Mouse (Mus musculus) liver, embryonic 13.5 days (tissue): ENCODE measurements at regions not wholly inside any gene's neighbourhood (a gene's known extent, or its start where the extent isn't known, plus 50 kb on each side); places are given as distances from the start of the nearest gene placed in this dataset.

Experiments used
- ATAC-seq: fragments of 200-750 bp; cut with Nextera tagmentation; 2 replicates; pipeline ENCODE4 v1.8.0; 2017; ENCODE audit warnings: low read depth, mild to moderate bottlenecking, moderate number of reproducible peaks, moderate library complexity
- DNase-seq: peaks from one replicate; pipeline ENCODE4 v3.0.0; 2022
- H3K27ac ChIP-seq: fragments of 300-500 bp; sonication (generic); 2 replicates; pipeline ENCODE4 v1.5.1; 2015; ENCODE audit warnings: moderate library complexity, mild to moderate bottlenecking, inconsistent platforms
- H3K27me3 ChIP-seq: fragments of 300-500 bp; sonication (generic); 2 replicates; pipeline ENCODE4 v1.6.1; 2015; ENCODE audit warnings: mild to moderate bottlenecking, inconsistent platforms
- H3K36me3 ChIP-seq: fragments of 300-500 bp; sonication (generic); 2 replicates; pipeline ENCODE4 v1.6.1; 2015; ENCODE audit warnings: mild to moderate bottlenecking, inconsistent platforms
- H3K4me1 ChIP-seq: fragments of 300-500 bp; sonication (generic); replicated peaks from 2 replicates; pipeline ENCODE4 v1.6.1; 2015; ENCODE audit warnings: inconsistent platforms
- H3K4me2 ChIP-seq: fragments of 300-500 bp; sonication (generic); 2 replicates; pipeline ENCODE4 v1.6.1; 2015; ENCODE audit warnings: inconsistent platforms, mild to moderate bottlenecking, moderate library complexity
- H3K4me3 ChIP-seq: fragments of 300-500 bp; sonication (generic); replicated peaks from 2 replicates; pipeline ENCODE4 v1.5.1; 2015; ENCODE audit warnings: mild to moderate bottlenecking, inconsistent platforms
- H3K9ac ChIP-seq: fragments of 300-500 bp; sonication (generic); 2 replicates; pipeline ENCODE4 v1.6.1; 2015; ENCODE audit warnings: mild to moderate bottlenecking, inconsistent platforms
- H3K9me3 ChIP-seq: fragments of 300-500 bp; sonication (generic); replicated peaks from 2 replicates; pipeline ENCODE4 v1.6.1; 2016; ENCODE audit warnings: inconsistent platforms
- WGBS: fragments of 180-500 bp; shearing (Covaris S2); methylation state at CpG from one replicate; pipeline ENCODE4 v1.1.7; 2015; ENCODE audit not compliant: insufficient replicate concordance; 5-methylcytosine and 5-hydroxymethylcytosine counted together

GRCm38 (mm10) chr1:63819536-63820254, 50.6 kb upstream of the 4933402D24Rik start:
- no peak overlapping the region for H3K4me2 ChIP-seq
- no peak overlapping the region for H3K27ac ChIP-seq
- no peak overlapping the region for H3K4me3 ChIP-seq
- no peak for ATAC-seq
- H3K9me3 ChIP-seq, result no peaks in the 10 kb centered on the region
- WGBS, result 62% methylated on average over 11 of the region's 11 CpGs
- H3K27me3 ChIP-seq, result no peaks in the 10 kb centered on the region
- H3K9ac ChIP-seq, result no peak overlapping the region
- no peaks in the 10 kb centered on the region for H3K36me3 ChIP-seq
- H3K4me1 ChIP-seq, result no peaks in the 10 kb centered on the region
- no peak for DNase-seq
